Mouse (Mus musculus): Measurements from ENCODE around the gene Cngb1. TPM values are rescaled to one million over a fixed set of nuclear protein-coding genes. Genes with fewer than 3 reads are reported as not detected.
A peak's percentile ranks its signal among the peaks of the same experiment; 100 is the strongest.

Gene Cngb1
- polyA plus RNA-seq, 1 experiment from 2014 or later = 0.61 TPM

DNA sequence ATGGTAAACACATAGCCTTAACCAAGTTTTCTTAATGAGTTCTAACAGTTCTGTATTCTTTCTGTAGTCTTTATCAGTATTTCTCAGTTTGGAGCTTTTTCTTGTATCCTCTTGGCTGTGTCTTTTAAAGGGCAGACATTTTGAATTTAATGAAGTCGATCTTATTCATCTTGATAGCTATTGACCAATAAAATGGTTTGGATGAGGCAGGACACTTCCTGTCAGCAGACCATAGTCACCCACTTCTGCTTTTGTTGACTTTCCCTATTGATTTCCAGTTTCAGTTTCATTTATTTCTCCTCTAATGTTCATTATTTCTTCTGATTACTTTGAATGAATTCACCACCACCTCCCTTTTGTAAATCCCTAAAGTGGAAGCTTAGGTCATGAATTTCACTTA, 29.3 kb upstream of the Cngb1 start:
- H3K36me3 ChIP-seq = peaks cover 49% of the 10 kb centered on the region
- H3K9me3 ChIP-seq = no peaks in the 10 kb centered on the region
- WGBS = 85% methylated on average over 1 of the region's 1 CpGs
- no peak overlapping the region for H3K9ac ChIP-seq
- H3K27me3 ChIP-seq = no peaks in the 10 kb centered on the region
- H3K4me1 ChIP-seq = peaks cover 8% of the 10 kb centered on the region
- no peak for ATAC-seq (ENCODE audit: low FRiP score, low read depth)
- H3K4me3 ChIP-seq = no peak overlapping the region
- no peak overlapping the region for H3K4me2 ChIP-seq (replicated peaks)
- no peak overlapping the region for H3K27ac ChIP-seq

DNA sequence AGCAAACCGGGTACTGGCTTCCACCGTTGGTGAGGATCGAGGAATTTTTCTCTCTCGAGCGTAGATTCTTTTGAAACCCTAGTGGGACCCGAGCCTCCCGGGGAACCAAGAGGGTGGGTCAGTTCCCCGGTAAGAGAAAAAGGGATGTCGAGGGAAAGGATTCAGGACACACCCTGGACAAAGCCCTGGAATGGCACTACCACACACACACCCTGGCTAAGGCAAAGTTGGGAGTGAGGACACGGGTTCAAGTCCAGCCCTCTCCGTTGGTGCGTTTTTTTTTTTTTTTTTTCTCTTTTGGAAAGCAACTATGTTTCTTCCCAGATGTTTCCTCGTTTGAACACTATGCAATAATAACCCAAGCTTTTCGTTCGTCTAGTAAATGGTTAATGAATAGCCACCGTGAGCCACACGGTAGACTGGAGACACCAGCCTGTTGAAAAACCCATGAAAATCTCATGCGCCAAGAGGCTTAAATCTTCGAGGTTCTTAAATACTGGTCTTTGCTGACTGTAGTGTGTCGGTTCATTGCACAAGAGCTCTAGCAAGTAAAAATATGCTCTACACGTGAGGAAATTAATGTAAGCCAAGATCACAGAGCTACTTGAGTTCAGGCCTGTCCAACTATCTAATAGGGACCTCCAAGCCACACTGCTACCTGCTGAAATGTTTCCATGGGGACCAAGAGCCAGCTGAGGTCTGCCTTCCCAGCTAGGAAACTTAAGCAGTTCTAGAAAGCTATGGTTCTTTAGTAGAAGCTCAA, 26.2 kb upstream of the Cngb1 start:
- Histone ChIP-seq H3K9me3 (no peaks in the 10 kb centered on the region), H3K36me3 (peaks cover 45% of the 10 kb centered on the region), H3K27ac (peak overlapping the region; percentile 95), H3K27me3 (no peaks in the 10 kb centered on the region), H3K4me2 (replicated peaks) (peak overlapping the region; percentile 84), H3K4me3 (peak overlapping the region; percentile 91), H3K4me1 (peaks cover 22% of the 10 kb centered on the region), H3K9ac (peak overlapping the region; percentile 94)
- ATAC-seq (ENCODE audit: low FRiP score, low read depth) = no peak
- WGBS = 26% methylated on average over 21 of the region's 21 CpGs

DNA sequence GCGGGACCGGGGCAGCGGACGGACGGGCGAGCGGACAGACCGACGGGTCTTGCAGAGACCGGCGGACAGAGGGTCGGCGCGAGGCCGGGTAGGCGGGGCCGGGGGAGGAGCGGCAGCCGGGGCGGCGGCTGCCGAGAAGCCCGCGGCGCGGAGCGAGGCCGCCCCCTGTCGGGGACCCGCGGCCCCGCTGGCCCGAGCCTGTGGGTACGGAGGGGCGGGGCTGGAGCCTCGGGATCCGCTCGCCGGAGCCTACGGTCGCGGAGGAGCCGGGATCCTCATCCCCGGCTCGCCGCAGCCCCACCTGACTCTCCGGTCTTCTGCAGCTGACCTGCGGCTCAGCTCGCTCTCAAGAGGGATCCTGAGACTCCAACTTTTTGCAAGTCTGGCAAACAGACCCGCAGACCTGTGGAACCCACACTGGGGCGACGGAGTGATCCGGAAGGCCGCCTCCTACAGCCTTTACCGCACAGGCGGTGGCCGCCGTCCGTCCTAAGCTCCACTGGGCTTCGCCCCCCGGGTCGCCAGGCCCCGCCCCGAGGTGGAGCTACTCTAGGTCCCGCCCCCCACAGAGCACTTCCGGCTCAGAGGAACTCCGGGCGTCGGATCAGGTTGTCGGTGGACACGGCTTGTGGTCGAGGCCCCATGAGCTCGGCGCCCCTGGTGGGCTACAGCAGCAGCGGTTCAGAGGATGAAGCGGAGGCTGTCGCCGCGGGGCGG, 25.5 kb upstream of the Cngb1 start, which contains the start of the genes Zfp319 and Usb1:
Gene Zfp319, minus strand, starts transcription at position 231 of the 717 bp plus-strand sequence.
Gene Usb1, plus strand, starts transcription at position 565 of the 717 bp plus-strand sequence.
- peak; percentile 93 for ATAC-seq (ENCODE audit: low FRiP score, low read depth)
- WGBS = under 1% methylated on average over 75 of the region's 80 CpGs

DNA sequence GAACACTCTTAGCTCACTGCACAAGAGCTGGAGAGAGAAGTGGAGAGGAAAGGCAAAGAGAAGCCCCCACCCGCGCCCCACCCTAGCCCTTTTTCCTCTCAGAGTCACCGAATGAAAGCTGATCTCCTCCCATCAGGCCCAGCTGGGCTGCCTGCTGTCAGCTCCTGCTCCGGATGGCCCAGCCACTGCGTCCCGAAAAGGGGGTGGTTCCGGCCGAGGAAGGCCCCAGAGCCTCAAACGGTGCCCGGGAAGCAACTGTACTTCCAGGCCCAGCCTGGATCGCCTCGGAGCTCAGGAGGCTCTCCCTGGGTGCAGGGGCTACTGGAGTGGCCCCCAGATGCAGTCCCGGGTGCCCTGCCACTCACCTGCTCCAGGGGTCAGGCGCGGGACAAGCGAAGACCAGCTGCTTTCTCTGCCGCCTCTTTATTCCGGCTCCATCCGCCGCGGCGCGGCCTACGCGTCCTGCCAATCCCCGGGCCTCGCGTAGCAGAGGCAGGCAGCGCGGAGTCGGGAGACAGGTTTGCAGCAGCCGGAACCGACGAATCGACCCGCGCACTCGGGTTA, 24.9 kb upstream of the Cngb1 start:
- peak overlapping the region; percentile 84 for H3K4me2 ChIP-seq (replicated peaks)
- H3K9me3 ChIP-seq = no peaks in the 10 kb centered on the region
- WGBS = under 1% methylated on average over 38 of the region's 38 CpGs
- peak overlapping the region; percentile 94 for H3K9ac ChIP-seq
- no peaks in the 10 kb centered on the region for H3K27me3 ChIP-seq
- H3K4me1 ChIP-seq = peaks cover 26% of the 10 kb centered on the region
- peak overlapping the region; percentile 91 for H3K4me3 ChIP-seq
- H3K27ac ChIP-seq = peak overlapping the region; percentile 95
- H3K36me3 ChIP-seq = peaks cover 50% of the 10 kb centered on the region
- ATAC-seq (ENCODE audit: low FRiP score, low read depth) = peak; percentile 24

More for the DNA sequence above, 25.5 kb upstream of the Cngb1 start, which contains the start of the genes Zfp319 and Usb1:
- Histone ChIP-seq H3K27ac (peak within 1 kb of the TSS; percentile 95), H3K4me3 (peak within 1 kb of the TSS; percentile 91), H3K4me1 (peaks cover 26% of the 10 kb centered on the region), H3K4me2 (replicated peaks) (peak within 1 kb of the TSS; percentile 84), H3K9ac (peak within 1 kb of the TSS; percentile 94), H3K27me3 (no peaks in the 10 kb centered on the region), H3K9me3 (no peaks in the 10 kb centered on the region), H3K36me3 (peaks cover 47% of the 10 kb centered on the region)

DNA sequence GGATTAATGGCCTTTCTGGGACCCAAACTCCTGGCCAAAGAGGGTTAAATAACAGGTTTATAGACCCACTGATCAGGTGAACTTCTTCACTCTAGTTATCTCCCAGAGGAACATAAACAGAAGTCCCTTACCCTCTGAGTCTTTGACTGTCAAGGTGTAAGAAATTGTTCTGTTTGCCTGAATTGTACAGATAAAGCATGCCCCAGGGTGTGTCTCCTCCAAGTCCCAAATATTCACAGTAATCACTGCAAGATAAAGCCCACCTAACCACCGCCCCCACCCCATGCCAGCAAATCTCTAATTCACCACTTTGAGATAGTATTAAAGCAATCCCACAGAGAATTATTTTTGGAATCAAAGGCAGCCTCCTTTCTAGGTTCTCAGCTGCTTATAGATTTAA, 24.0 kb upstream of the Cngb1 start:
- H3K27me3 ChIP-seq = no peaks in the 10 kb centered on the region
- H3K4me2 ChIP-seq (replicated peaks) = peak overlapping the region; percentile 84
- H3K9me3 ChIP-seq = no peaks in the 10 kb centered on the region
- peak overlapping the region; percentile 91 for H3K4me3 ChIP-seq
- peaks cover 58% of the 10 kb centered on the region for H3K36me3 ChIP-seq
- WGBS = 77% methylated on average over 1 of the region's 1 CpGs
- no peak overlapping the region for H3K27ac ChIP-seq
- peak overlapping the region; percentile 94 for H3K9ac ChIP-seq
- H3K4me1 ChIP-seq = peaks cover 26% of the 10 kb centered on the region
- no peak for ATAC-seq (ENCODE audit: low FRiP score, low read depth)

DNA sequence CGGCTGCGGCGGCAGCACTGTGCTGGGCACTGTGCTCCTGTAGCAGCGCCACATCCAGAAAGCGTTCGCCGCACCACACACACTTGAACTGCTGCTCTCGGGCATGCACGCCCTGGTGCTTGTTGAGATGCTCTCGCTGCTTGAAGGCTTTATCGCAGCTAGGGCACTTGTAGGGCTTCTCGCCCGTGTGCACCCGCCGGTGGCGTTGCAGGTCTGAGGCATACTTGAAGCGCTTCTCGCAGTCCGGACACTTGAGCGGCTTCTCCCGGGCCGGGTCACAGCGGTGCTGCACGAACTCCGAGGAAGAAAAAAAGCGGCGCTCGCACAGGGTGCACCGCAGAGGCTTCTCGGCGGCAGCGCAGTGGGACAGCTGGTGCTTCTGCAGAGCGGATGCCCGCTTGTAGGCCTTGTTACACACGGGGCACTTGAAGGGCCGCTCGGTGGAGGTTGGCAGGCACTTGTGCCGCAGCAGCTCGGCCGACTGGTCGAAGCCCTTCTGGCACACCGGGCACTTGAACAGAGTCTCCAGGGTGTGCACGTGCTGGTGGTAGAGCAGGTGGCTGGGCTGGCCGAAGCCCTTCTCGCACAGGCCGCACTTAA, 21.6 kb upstream of the Cngb1 start:
- H3K9me3 ChIP-seq = no peaks in the 10 kb centered on the region
- no peak overlapping the region for H3K4me2 ChIP-seq (replicated peaks)
- H3K9ac ChIP-seq = 0 out of 2 replicates have a peak overlapping the region, but pooled peaks have one; percentile 26
- 88% methylated on average over 46 of the region's 46 CpGs for WGBS
- no peak overlapping the region for H3K27ac ChIP-seq
- ATAC-seq (ENCODE audit: low FRiP score, low read depth) = no peak
- H3K4me3 ChIP-seq = no peak overlapping the region
- H3K27me3 ChIP-seq = 0 out of 2 replicates have a peak, but pooled peaks cover 3% of the 10 kb centered on the region
- peaks cover 62% of the 10 kb centered on the region for H3K36me3 ChIP-seq
- H3K4me1 ChIP-seq = peaks cover 35% of the 10 kb centered on the region

DNA sequence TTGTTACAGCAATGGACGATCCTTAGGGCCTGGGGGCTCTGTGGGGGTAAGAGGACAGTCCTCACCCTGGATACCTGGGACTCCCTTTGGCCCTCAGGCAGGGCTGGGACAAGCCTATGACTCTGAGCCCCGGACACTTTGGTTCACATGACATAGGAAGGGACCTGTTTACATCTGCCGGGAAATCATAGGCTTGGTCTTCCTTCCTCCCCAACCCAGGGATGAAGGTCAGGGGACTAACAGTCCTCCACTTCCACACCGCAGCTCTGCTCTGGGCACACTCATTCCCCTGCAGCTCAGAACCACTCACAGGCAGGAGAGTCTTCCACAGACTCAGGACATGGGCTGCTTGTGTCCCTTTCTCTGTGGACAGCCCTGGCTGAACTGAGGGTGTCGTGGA, 20.4 kb upstream of the Cngb1 start:
- H3K4me1 ChIP-seq = peaks cover 38% of the 10 kb centered on the region
- H3K36me3 ChIP-seq = peaks cover 62% of the 10 kb centered on the region
- no peak overlapping the region for H3K4me2 ChIP-seq (replicated peaks)
- no peak for ATAC-seq (ENCODE audit: low FRiP score, low read depth)
- H3K9ac ChIP-seq = no peak overlapping the region
- no peak overlapping the region for H3K27ac ChIP-seq
- 88% methylated on average over 5 of the region's 5 CpGs for WGBS
- H3K27me3 ChIP-seq = 0 out of 2 replicates have a peak, but pooled peaks cover 3% of the 10 kb centered on the region
- no peaks in the 10 kb centered on the region for H3K9me3 ChIP-seq
- H3K4me3 ChIP-seq = no peak overlapping the region

DNA sequence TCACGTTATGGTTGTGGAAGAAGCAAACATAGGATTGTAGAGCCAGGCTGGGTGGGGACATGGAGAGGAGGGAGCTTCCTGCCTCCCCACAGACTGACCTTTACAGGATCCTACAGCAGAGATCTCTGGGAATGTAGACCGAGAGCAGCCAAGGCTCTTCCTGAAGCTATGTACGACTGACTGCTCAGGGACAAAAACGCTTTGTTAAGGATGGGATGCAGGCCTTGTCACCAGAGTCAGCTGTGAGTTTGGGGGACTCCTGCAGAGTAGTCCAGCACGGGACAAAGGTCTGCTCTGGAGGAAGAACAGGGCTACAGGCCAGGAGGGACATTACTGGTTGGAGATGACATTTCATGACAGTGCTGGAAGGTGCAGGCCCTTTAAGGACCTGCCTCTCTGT, 18.3 kb upstream of the Cngb1 start:
- peaks cover 42% of the 10 kb centered on the region for H3K4me1 ChIP-seq
- H3K27ac ChIP-seq = no peak overlapping the region
- H3K9me3 ChIP-seq = no peaks in the 10 kb centered on the region
- no peak for ATAC-seq (ENCODE audit: low FRiP score, low read depth)
- peaks cover 8% of the 10 kb centered on the region for H3K27me3 ChIP-seq
- no peak overlapping the region for H3K4me2 ChIP-seq (replicated peaks)
- H3K36me3 ChIP-seq = peaks cover 60% of the 10 kb centered on the region
- no peak overlapping the region for H3K4me3 ChIP-seq
- no peak overlapping the region for H3K9ac ChIP-seq
- WGBS = 72% methylated on average over 5 of the region's 5 CpGs

DNA sequence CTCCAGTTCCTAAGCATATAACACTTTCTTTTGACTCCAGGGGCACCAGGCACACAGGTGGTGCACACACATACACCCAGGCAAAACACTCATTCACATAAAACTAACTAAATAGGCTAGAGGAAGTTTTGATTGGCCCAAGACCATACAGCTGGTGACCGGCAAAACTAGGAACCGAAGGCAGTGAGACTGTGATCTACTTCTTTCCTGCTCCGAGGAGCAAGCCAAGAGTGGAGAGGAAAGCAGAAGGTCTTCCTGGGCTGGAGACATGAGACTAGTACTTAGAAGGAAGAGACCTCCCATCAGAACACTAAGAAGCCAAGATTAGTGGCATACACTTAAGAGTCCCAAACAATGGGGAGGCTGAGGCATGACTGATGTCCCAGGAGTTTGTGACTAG, 16.8 kb upstream of the Cngb1 start:
- Histone ChIP-seq H3K36me3 (peaks cover 45% of the 10 kb centered on the region), H3K4me2 (replicated peaks) (no peak overlapping the region), H3K27me3 (peaks cover 11% of the 10 kb centered on the region), H3K4me3 (no peak overlapping the region), H3K4me1 (peaks cover 41% of the 10 kb centered on the region), H3K9ac (no peak overlapping the region), H3K9me3 (peaks cover 1% of the 10 kb centered on the region; the same call in 1 of the 2 replicates), H3K27ac (no peak overlapping the region)
- no peak; the same call in 1 of the 2 replicates for ATAC-seq (ENCODE audit: low FRiP score, low read depth)
- 39% methylated on average over 3 of the region's 3 CpGs for WGBS

DNA sequence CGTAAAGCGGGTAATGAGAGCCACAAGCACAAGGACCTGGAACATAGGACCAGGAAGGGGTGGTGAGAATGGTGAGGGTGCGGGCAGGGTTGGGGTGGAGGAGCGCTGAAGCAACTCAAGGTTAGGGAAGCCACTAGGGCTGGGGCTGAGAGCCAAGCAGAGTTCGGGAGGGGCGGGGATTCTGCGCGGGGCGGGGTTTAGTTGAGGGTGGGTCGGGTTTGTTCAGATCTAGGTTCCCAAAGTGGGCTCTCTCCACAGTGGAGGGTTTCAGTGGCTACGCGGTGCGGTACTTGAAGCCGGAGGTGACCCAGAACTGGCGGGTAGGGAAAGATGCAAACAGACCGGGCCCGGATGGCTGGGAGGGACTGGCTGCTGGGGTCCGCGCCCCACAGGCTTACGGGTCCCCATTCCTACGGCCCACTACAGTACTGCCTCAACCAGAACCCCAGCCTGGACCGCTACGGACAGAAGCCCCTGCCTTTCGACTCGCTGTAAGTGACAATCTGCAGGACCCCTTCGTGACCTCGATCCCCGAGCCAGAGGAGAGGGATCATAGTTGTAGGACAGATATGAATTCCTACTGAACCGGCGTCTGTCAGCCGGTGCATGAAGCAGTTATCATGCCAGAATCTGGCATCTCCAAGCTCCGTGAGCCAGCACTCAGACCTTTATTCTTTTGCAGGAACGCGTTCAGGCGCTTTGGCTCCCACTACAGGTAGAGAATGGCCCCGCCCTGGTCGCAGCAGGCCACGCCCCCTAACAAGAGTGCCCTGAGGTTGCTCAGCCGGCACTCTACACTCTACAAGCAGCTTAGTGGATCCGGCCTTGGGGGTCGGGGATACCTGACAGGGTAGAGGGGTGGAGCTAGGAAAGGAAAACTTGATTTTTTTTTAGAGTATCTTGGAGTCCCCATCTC, 14.1 kb upstream of the Cngb1 start:
- Histone ChIP-seq H3K27me3 (peaks cover 11% of the 10 kb centered on the region), H3K4me2 (replicated peaks) (peak overlapping the region; percentile 95), H3K36me3 (peaks cover 18% of the 10 kb centered on the region), H3K9ac (peak overlapping the region; percentile 65), H3K9me3 (peaks cover 4% of the 10 kb centered on the region; the same call in 1 of the 2 replicates), H3K4me1 (peaks cover 36% of the 10 kb centered on the region), H3K4me3 (peak overlapping the region; percentile 50), H3K27ac (no peak overlapping the region)
- peak; percentile 64 for ATAC-seq (ENCODE audit: low FRiP score, low read depth)
- WGBS = 2% methylated on average over 41 of the region's 41 CpGs

DNA sequence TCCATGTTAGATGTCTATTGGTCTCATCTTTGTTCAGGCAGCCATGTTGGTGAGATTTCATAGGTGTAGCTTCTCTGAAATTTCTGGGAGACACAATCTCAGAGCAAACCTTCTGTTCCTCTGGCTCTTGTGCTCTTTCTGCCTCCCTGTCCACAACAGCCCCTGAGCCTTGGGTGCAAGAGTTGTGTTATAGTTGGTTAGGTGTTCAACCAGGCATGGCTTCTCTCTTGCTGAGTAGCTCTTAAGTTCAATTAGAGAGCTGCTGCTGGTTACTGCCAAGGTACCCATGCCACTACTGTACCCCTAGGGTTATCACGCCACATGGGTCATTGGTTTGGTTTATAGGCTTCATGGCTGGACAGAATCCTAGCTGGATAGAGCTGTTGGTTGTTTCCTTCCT, 9.0 kb upstream of the Cngb1 start:
- WGBS = 91% methylated on average over 1 of the region's 1 CpGs
- no peak for ATAC-seq (ENCODE audit: low FRiP score, low read depth)
- H3K36me3 ChIP-seq = no peaks in the 10 kb centered on the region
- H3K4me3 ChIP-seq = no peak overlapping the region
- H3K4me2 ChIP-seq (replicated peaks) = no peak overlapping the region
- no peak overlapping the region for H3K27ac ChIP-seq
- no peak overlapping the region for H3K9ac ChIP-seq
- peaks cover 7% of the 10 kb centered on the region for H3K27me3 ChIP-seq
- peaks cover 9% of the 10 kb centered on the region for H3K4me1 ChIP-seq
- H3K9me3 ChIP-seq = peaks cover 4% of the 10 kb centered on the region; the same call in 1 of the 2 replicates
